ENCODE assay signal across 20 mouse cellular contexts in genomic region chr1:163498398-163498958, GRCm38 (mm10).
"Had no signal": no experiment of that assay in that cellular context is flagged by ENCODE, and none has a peak within 500 bp of the region (broad histone marks: within the 10 kb centered on the region; RNA-seq: fewer than 3 reads in every experiment).

No protein-coding gene starts in this region.

- H3K9ac ChIP-seq: lung, embryonic 14.5 days; midbrain, embryonic 12.5 days; neural tube, embryonic 13.5 days; neural tube, embryonic 15.5 days had no signal

- H3K27ac ChIP-seq: midbrain, embryonic 10.5 days; midbrain, embryonic 12.5 days; neural tube, embryonic 13.5 days; neural tube, embryonic 15.5 days had no signal

- DNase-seq: lung, adult 18-20 months; lung, embryonic 14.5 days; lung, postnatal 10 days; lung, postnatal 4 days; midbrain, embryonic 14.5 days; retina, postnatal 1 day; right cerebral cortex, adult 18-20 months; right cerebral cortex, postnatal 25 days; right cerebral cortex, postnatal 4 days; spleen, adult 18-20 months; thymus, adult 18-20 months; thymus, postnatal 14 days; thymus, postnatal 36 days had no signal

- H3K4me1 ChIP-seq: megakaryocyte, embryonic 14.5 days; midbrain, embryonic 10.5 days; midbrain, embryonic 12.5 days; neural tube, embryonic 13.5 days; neural tube, embryonic 15.5 days had no signal

- H3K4me3 ChIP-seq: megakaryocyte, embryonic 14.5 days; midbrain, embryonic 10.5 days; midbrain, embryonic 12.5 days; myocyte; neural tube, embryonic 13.5 days; neural tube, embryonic 15.5 days had no signal

- H3K9me3 ChIP-seq: megakaryocyte, embryonic 14.5 days; midbrain, embryonic 10.5 days; midbrain, embryonic 12.5 days; neural tube, embryonic 13.5 days; neural tube, embryonic 15.5 days had no signal

- ATAC-seq: midbrain, embryonic 16.5 days had no signal

- H3K27me3 ChIP-seq: megakaryocyte, embryonic 14.5 days; midbrain, embryonic 12.5 days; neural tube, embryonic 13.5 days; neural tube, embryonic 15.5 days had no signal

- H3K36me3 ChIP-seq: midbrain, embryonic 10.5 days; midbrain, embryonic 12.5 days; neural tube, embryonic 13.5 days; neural tube, embryonic 15.5 days had no signal

- H3K4me2 ChIP-seq: lung, embryonic 14.5 days; midbrain, embryonic 12.5 days; neural tube, embryonic 13.5 days; neural tube, embryonic 15.5 days had no signal
